Comparison of ENCODE assay signal across 9 mouse cellular contexts in the genomic region with DNA sequence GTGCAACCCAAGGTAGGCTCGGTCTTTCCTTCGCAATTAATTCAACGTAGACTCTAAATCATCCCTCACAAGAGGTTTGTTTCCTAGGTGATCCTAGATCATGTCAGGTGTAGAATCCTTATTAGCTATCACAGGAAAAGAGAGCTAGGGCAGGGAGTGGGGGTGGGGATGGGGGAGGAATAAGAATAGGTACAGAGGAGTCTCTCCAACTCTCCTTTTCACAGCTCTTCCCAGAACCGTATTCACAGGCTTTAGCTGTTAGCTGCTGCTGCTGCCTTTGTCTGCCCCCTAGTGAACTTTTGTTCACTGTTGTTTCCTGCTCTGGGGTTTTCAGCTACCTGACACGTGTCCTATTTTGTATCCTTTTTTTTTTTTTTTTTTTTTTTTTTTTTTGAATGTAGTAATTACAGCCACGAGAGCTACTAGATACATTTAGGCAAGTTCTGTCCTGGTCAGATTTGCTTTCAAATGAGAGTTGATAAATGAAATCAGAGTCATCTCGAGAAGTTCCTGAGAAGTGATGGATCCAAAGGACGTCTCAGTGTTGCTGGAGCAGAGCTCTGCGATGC.
DNase-seq lines count a peak whose midpoint lies in the region; ATAC-seq lines count a peak whose summit lies in the region.
"Had no signal": no experiment of that assay in that cellular context is flagged by ENCODE, and none has a peak within 500 bp of the region (broad histone marks: within the 10 kb centered on the region; RNA-seq: fewer than 3 reads in every experiment).

No protein-coding gene starts in this region.

- H3K4me3 ChIP-seq in hindbrain, embryonic 12.5 days = no peak overlapping the region
- H3K4me3 ChIP-seq: heart, adult 2 months had no signal

- WGBS in hindbrain, embryonic 12.5 days = 35% methylated on average over 9 of the region's 9 CpGs

- no peak for DNase-seq in frontal cortex, adult 2 months (ENCODE audit: extremely low spot score in 1 of 2, low spot score in 1 of 2)
- peak; percentile 73 for DNase-seq in embryo, embryonic 10.5 days (ENCODE audit: low spot score)
- peak; percentile 22 for DNase-seq in neural tube, embryonic 10.5 days (ENCODE audit: extremely low spot score, low spot score)
- DNase-seq in frontal cortex, postnatal 25 days (ENCODE audit: low spot score in 2 of 2) = no peak
- no peak for DNase-seq in spleen, postnatal 10 days (ENCODE audit: low spot score in 2 of 2)
- DNase-seq in layer of hippocampus, postnatal 14 days (ENCODE audit: low spot score in 2 of 2) = no peak
- DNase-seq: heart, adult 2 months had no signal

- H3K27ac ChIP-seq in hindbrain, embryonic 12.5 days = peak overlapping the region; percentile 49
- H3K27ac ChIP-seq: heart, adult 2 months had no signal

- no peaks in the 10 kb centered on the region for H3K36me3 ChIP-seq in hindbrain, embryonic 12.5 days

- peak; percentile 81; the same call in 1 of the 2 replicates for ATAC-seq in frontal cortex, adult (ENCODE audit: low TSS enrichment)
- peak; percentile 47; the same call in 1 of the 2 replicates for ATAC-seq in hindbrain, embryonic 12.5 days (ENCODE audit: low FRiP score)

- H3K27me3 ChIP-seq in hindbrain, embryonic 12.5 days = no peaks in the 10 kb centered on the region

- no peak overlapping the region for H3K9ac ChIP-seq in hindbrain, embryonic 12.5 days

- H3K4me2 ChIP-seq in hindbrain, embryonic 12.5 days (replicated peaks) = no peak overlapping the region

- no peaks in the 10 kb centered on the region for H3K9me3 ChIP-seq in hindbrain, embryonic 12.5 days (replicated peaks)

- peaks cover 19% of the 10 kb centered on the region for H3K4me1 ChIP-seq in hindbrain, embryonic 12.5 days

Comparison
In these comparisons a context has a peak if more than half of its experiments do, and no peak if none do; other contexts are left out.
1. DNase-seq: peak in embryo, embryonic 10.5 days (single experiment) and neural tube, embryonic 10.5 days (single experiment); none in frontal cortex, adult 2 months (0 of 2), frontal cortex, postnatal 25 days (0 of 2), spleen, postnatal 10 days (0 of 2) and layer of hippocampus, postnatal 14 days (0 of 2).